Mouse (Mus musculus): ENCODE measurements around the gene Hax1. TPM values are rescaled to one million over a fixed set of nuclear protein-coding genes. Genes with fewer than 3 reads are reported as not detected.

Gene Hax1
- 100 to 1,000 TPM; 159 to 178 TPM for polyA plus RNA-seq (2012; fragmentation: generic; extraction: Trizol)

DNA sequence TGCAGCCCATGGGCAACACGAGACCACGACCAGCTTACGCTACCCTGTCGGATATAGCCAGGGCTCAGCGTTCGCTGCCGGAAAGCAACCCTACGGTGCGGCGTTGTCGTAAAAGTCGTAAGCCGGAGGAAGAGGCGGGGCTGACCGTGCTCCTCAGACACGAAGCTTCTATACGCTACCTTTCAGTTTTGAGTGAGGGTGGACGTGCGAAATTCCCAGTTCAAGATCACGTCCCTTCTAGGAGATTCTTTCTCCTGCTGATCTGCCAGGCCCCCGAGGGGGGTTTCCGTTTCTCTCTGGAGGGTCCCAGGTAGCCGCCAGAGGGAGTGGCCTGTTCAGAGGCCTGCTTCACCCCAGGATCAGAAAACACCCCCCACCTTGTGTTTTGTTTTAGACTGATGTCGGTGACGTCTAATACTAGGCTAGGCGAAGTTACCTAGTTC lies at the start of gene Hax1:
Gene Hax1 (minus strand): TSS at position 169 of the 443 bp plus-strand sequence.

DNA sequence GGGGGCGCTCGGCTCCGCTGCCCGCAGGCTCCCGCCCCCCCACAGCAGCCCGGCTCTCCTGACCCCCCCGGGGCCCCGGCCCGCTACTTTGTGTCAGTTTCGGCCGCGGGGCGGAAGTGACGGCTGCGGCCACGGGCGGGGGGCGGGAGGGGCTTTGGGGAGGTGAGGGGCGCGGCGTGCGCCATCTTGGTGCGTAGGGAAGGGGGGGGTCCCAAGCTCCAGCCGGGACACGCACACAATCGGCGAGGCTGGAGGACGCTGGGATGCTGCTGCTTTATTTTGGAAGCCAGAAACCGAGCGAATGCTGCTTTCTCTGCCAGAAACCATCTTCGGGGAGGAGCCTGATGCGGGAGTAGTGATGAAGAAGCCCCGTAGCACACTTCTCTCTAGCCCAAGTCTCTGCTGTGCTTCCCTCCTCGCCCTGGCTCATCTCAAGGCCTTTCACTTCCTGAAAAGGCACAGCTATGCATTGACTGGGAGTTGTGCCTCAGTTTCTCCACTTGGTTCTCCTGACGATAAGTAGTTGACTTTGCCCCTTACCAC lies 35.3 kb downstream of the Hax1 start, which contains the start of gene Atp8b2:
Gene Atp8b2 (minus strand): TSS at position 288 of the 543 bp plus-strand sequence.

Other genes with a start within 250 kb of the Hax1 start
- gene Chrnb2, start 234.1 kb downstream of the Hax1 start, polyA plus RNA-seq (2012; fragmentation: generic; extraction: Trizol): under 1 TPM; 0.21 to 0.30 TPM
- gene Ube2q1, start 225.2 kb downstream of the Hax1 start, polyA plus RNA-seq (2012; fragmentation: generic; extraction: Trizol): 10 to 100 TPM; 17.2 to 41.9 TPM
- not detected for gene She, start 167.4 kb downstream of the Hax1 start, polyA plus RNA-seq (2012; fragmentation: generic; extraction: Trizol)
- gene Il6ra, start 85.6 kb downstream of the Hax1 start, polyA plus RNA-seq (2012; fragmentation: generic; extraction: Trizol): 1 to 10 TPM in 1 of 2 experiments, under 1 TPM in 1; 0.46 to 1.2 TPM
- 10 to 100 TPM in 1 of 2 experiments, 1 to 10 TPM in 1; 5.9 to 28.1 TPM for gene Atp8b2, start 35.3 kb downstream of the Hax1 start, polyA plus RNA-seq (2012; fragmentation: generic; extraction: Trizol)
- 10 to 100 TPM; 11.8 to 48.9 TPM for gene 4933434E20Rik, start 52.9 kb upstream of the Hax1 start, polyA plus RNA-seq (2012; fragmentation: generic; extraction: Trizol)
- gene Ubap2l, start 53.8 kb upstream of the Hax1 start, polyA plus RNA-seq (2012; fragmentation: generic; extraction: Trizol): 10 to 100 TPM; 33.7 to 88.6 TPM
- 100 to 1,000 TPM; 187 to 204 TPM for gene Tpm3, start 73.9 kb upstream of the Hax1 start, polyA plus RNA-seq (2012; fragmentation: generic; extraction: Trizol)
- under 1 TPM; 0.05 to 0.50 TPM for gene Nup210l, start 105.4 kb upstream of the Hax1 start, polyA plus RNA-seq (2012; fragmentation: generic; extraction: Trizol)
- gene Rps27, start 214.9 kb upstream of the Hax1 start, polyA plus RNA-seq (2012; fragmentation: generic; extraction: Trizol): 1,000 to 10,000 TPM; 5,397 to 7,090 TPM
- gene Rab13, start 214.9 kb upstream of the Hax1 start, polyA plus RNA-seq (2012; fragmentation: generic; extraction: Trizol): 10 to 100 TPM; 25.0 to 88.0 TPM
- gene Jtb, start 232.8 kb upstream of the Hax1 start, polyA plus RNA-seq (2012; fragmentation: generic; extraction: Trizol): 10 to 100 TPM in 1 of 2 experiments, 1 to 10 TPM in 1; 6.0 to 35.8 TPM
- under 1 TPM; 0.07 to 0.68 TPM for gene Creb3l4, start 244.7 kb upstream of the Hax1 start, polyA plus RNA-seq (2012; fragmentation: generic; extraction: Trizol)
- gene Slc39a1, start 249.4 kb upstream of the Hax1 start, polyA plus RNA-seq (2012; fragmentation: generic; extraction: Trizol): 100 to 1,000 TPM in 1 of 2 experiments, 10 to 100 TPM in 1; 46.6 to 150 TPM